Mouse (Mus musculus) megakaryocyte, embryonic 14.5 days (primary cell): Measurements from ENCODE around the gene Pax7.

Experiments used
- FLI1 ChIP-seq: IDR thresholded peaks from 2 replicates; pipeline ENCODE4 v1.6.1; 2012; ENCODE audit warnings: low read length, inconsistent platforms, mixed read lengths
- GATA1 ChIP-seq: IDR thresholded peaks from 3 replicates; pipeline ENCODE4 v1.6.1; 2012; ENCODE audit warnings: mixed read lengths, low read length, inconsistent platforms, borderline replicate concordance

DNA sequence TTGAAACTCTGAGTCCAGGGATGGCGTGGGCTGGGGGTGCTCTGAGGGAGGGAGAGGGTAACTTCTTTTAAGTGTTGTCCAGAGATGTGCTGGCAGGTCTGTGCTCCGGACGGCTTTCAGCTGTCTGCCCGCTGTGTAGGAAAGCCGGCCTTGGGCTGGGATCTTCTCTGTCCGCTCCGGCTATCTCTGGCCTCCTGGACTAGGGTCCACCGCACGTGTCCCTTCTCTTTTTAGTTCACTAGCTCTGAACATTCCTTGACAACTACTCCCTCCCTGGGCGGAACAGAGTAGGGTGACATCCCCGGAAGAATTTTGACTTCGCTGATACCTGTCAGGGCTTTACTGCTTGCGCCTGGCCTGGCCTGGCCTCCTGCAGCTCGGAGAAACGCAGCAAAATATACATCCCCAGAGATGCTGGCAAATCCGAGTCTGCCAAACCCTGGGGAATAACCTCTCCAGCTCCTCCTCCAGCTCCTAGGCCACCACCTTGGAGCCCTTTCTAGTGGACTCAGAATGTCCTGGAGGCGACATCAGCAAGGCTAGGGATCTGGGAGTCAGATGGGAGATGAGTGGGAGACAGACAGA lies 581 bp upstream of the Pax7 start:
- no peak for TF ChIP-seq GATA1
- TF ChIP-seq FLI1, result no peak
